Mouse (Mus musculus) stomach, embryonic 15.5 days (tissue): Measurements from ENCODE around the gene Tmem35b. TPM values are rescaled to one million over a fixed set of nuclear protein-coding genes. Genes with fewer than 3 reads are reported as not detected.
"Not testable (repeated sequence)": the region's sequence is repeated elsewhere in the genome, so short reads cannot be mapped to it uniquely, and the experiment has no call there.

Experiments used
- ATAC-seq: fragments of 200-750 bp; cut with Nextera tagmentation; 2 replicates; pipeline ENCODE4 v1.8.0; 2017; ENCODE audit warnings: low read depth, moderate number of reproducible peaks, moderate TSS enrichment; ENCODE audit not compliant: insufficient read depth, low FRiP score
- H3K27ac ChIP-seq: fragments of 300-500 bp; sonication (generic); 2 replicates; pipeline ENCODE4 v1.5.1; 2015; ENCODE audit warnings: mild to moderate bottlenecking, inconsistent platforms
- H3K27me3 ChIP-seq: fragments of 300-500 bp; sonication (generic); replicated peaks from 2 replicates; pipeline ENCODE4 v1.6.1; 2015; ENCODE audit warnings: inconsistent platforms
- H3K36me3 ChIP-seq: fragments of 300-500 bp; sonication (generic); 2 replicates; pipeline ENCODE4 v1.6.1; 2015; ENCODE audit warnings: inconsistent platforms
- H3K4me1 ChIP-seq: fragments of 300-500 bp; sonication (generic); 2 replicates; pipeline ENCODE4 v1.6.1; 2015; ENCODE audit warnings: inconsistent platforms
- H3K4me2 ChIP-seq: fragments of 300-500 bp; sonication (generic); 2 replicates; pipeline ENCODE4 v1.6.1; 2015; ENCODE audit warnings: mild to moderate bottlenecking, inconsistent platforms
- H3K4me3 ChIP-seq: fragments of 300-500 bp; sonication (generic); replicated peaks from 2 replicates; pipeline ENCODE4 v1.5.1; 2015; ENCODE audit warnings: inconsistent platforms
- H3K9ac ChIP-seq: fragments of 300-500 bp; sonication (generic); 2 replicates; pipeline ENCODE4 v1.6.1; 2015; ENCODE audit warnings: inconsistent platforms
- H3K9me3 ChIP-seq: fragments of 300-500 bp; sonication (generic); 2 replicates; pipeline ENCODE4 v1.6.1; 2016; ENCODE audit warnings: inconsistent platforms
- WGBS: fragments of 180-500 bp; shearing (Covaris S2); methylation state at CpG from one replicate; pipeline ENCODE4 v1.1.7; 2015; 5-methylcytosine and 5-hydroxymethylcytosine counted together
- polyA plus RNA-seq: library from polyadenylated mRNA; unstranded; fragments of >200 nt; fragmentation: Nextera tagmentation; extraction: Ambion mirVana; gene quantifications from 2 replicates; pipeline ENCODE4 v1.2.1, GENCODE M21; 2015

Gene Tmem35b
- 21.6 and 24.2 TPM in 2 replicates for polyA plus RNA-seq

DNA sequence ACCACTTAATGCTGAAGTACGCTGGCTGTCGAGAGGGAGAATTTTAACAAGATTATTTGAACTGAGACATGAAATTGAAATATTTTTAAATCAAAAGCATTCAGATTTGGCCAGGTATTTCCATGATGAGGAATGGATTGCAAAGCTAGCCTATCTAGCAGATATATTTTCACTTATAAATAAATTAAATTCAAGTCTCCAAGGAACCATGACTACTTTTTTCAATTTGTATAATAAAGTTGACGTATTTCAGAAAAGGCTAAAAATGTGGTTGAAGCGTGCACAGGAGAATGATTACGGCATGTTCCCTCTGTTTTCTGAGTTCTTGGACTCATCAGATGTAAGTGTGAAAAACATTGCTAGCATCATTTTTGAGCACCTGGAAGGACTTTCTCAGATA lies at the start of gene Tmem35b:
Gene Tmem35b, plus strand, starts transcription at position 301 of the 400 bp plus-strand sequence.
- Histone ChIP-seq H3K27me3 (no peaks in the 10 kb centered on the region), H3K4me2 (no peak within 1 kb of the TSS), H3K36me3 (no peaks in the 10 kb centered on the region), H3K4me1 (peaks cover 4% of the 10 kb centered on the region; the same call in 1 of the 2 replicates), H3K27ac (no peak within 1 kb of the TSS), H3K9me3 (no peaks in the 10 kb centered on the region), H3K9ac (no peak within 1 kb of the TSS), H3K4me3 (no peak within 1 kb of the TSS)
- WGBS = 93% methylated on average over 5 of the region's 5 CpGs
- no peak for ATAC-seq

DNA sequence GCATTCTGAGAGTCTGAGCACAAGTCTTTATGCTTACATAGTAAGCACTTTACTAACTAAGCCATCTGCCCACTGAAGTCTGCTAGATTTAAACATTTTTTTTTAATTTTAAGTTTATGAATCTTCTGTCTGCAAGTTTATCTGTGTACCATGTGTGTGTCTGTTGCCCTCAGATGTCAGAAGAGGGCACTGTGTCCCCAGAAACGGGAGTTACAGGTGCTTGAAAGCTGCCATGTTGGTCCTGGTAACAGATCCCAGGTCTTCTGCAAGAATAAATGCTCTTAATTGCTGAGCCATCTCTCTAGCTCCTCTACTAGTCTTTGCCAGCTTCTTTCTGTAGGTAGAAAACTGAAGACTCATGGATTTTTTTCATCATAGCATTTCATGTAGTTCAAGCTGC lies 48.6 kb upstream of the Tmem35b start:
- Histone ChIP-seq H3K9me3 (no peaks in the 10 kb centered on the region), H3K9ac (no peak overlapping the region), H3K27me3 (no peaks in the 10 kb centered on the region), H3K4me1 (peaks cover 5% of the 10 kb centered on the region), H3K4me3 (no peak overlapping the region), H3K36me3 (no peaks in the 10 kb centered on the region), H3K4me2 (no peak overlapping the region), H3K27ac (no peak overlapping the region)
- no peak for ATAC-seq
- 74% methylated on average over 1 of the region's 1 CpGs for WGBS

DNA sequence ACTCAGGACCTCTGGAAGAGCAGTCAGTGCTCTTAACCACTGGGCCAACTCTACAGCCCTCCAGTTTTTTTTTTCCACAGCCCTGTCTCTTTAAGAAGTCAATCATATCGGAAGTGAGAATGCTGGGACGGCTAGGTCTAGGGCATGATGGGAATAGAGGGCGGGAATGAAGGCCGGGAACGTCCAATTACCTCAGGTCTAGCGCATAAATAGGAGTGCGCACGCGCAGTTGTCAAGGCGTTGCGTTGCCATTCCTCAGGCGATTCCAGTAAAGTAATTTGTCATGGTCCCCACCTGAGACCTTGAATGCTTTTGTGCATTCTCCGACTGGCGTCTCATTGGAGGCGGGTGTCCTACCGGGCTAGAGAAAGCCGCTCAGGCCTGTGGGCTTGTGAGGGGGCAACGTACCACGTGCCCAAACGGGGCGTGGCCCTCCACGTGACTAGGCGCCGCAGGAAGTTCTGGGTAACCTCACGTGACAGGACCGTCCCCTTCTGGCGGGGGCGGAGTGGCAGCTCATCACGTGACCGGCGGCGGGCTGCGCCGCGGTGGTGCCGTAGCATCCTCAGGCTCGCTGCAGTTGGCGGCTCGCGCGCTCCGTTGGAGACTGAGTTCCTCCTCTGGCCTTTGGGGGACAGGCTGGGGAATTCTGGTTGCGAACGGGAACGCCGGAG lies 46.5 kb upstream of the Tmem35b start, which contains the start of gene Zmym6:
Gene Zmym6, plus strand, starts transcription at position 509 of the 674 bp plus-strand sequence.
- peak within 1 kb of the TSS; percentile 61 for H3K4me3 ChIP-seq
- peak within 1 kb of the TSS; percentile 10; the same call in 1 of the 2 replicates for H3K9ac ChIP-seq
- ATAC-seq = peak; percentile 94
- WGBS = under 1% methylated on average over 46 of the region's 46 CpGs
- H3K9me3 ChIP-seq = no peaks in the 10 kb centered on the region
- peak within 1 kb of the TSS; percentile 94 for H3K27ac ChIP-seq
- H3K4me1 ChIP-seq = peaks cover 5% of the 10 kb centered on the region
- no peaks in the 10 kb centered on the region for H3K36me3 ChIP-seq
- no peaks in the 10 kb centered on the region for H3K27me3 ChIP-seq
- peak within 1 kb of the TSS; percentile 62 for H3K4me2 ChIP-seq

GRCm38 (mm10) chr4:127080806-127081205 lies 42.7 kb upstream of the Tmem35b start:
- no peak for ATAC-seq
- WGBS = 35% methylated on average over 1 of the region's 1 CpGs

GRCm38 (mm10) chr4:127083131-127083530 lies 40.4 kb upstream of the Tmem35b start:
- Histone ChIP-seq H3K27ac (no peak overlapping the region), H3K4me3 (no peak overlapping the region), H3K4me2 (no peak overlapping the region), H3K9ac (no peak overlapping the region), H3K4me1 (peaks cover under 1% of the 10 kb centered on the region; the same call in 1 of the 2 replicates), H3K36me3 (no peaks in the 10 kb centered on the region), H3K27me3 (no peaks in the 10 kb centered on the region), H3K9me3 (no peaks in the 10 kb centered on the region)
- WGBS = 88% methylated on average over 2 of the region's 2 CpGs
- no peak for ATAC-seq

More at GRCm38 (mm10) chr4:127080806-127081205, 42.7 kb upstream of the Tmem35b start:
- Histone ChIP-seq H3K9me3 (no peaks in the 10 kb centered on the region), H3K27ac (no peak overlapping the region), H3K4me1 (peaks cover 5% of the 10 kb centered on the region), H3K4me3 (no peak overlapping the region), H3K9ac (no peak overlapping the region), H3K27me3 (no peaks in the 10 kb centered on the region), H3K4me2 (no peak overlapping the region), H3K36me3 (no peaks in the 10 kb centered on the region)

DNA sequence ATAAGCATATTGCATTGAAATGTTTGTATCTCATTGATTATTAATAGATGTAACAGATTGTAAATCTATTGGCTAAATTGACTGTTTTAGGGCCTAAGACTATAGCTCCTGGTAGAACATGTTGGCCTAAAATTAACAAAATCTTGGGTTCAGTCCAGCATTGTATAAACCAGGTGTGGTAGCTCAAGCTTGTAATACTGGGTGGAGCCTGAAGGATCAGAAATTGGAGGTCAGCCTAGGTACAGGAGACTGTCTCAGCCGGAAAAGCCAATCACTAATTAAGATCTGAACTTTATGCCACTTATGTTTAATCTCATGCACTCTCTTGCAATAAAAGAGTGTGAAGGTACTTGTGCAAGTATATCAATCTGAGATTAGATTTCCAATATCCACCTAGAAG lies 37.7 kb upstream of the Tmem35b start:
- Histone ChIP-seq H3K27ac (no peak overlapping the region), H3K4me3 (no peak overlapping the region), H3K27me3 (no peaks in the 10 kb centered on the region), H3K9ac (no peak overlapping the region), H3K4me2 (no peak overlapping the region), H3K4me1 (no peaks in the 10 kb centered on the region), H3K9me3 (no peaks in the 10 kb centered on the region), H3K36me3 (peaks cover 4% of the 10 kb centered on the region; the same call in 1 of the 2 replicates)
- WGBS = 88% methylated on average over 1 of the region's 1 CpGs
- no peak for ATAC-seq

DNA sequence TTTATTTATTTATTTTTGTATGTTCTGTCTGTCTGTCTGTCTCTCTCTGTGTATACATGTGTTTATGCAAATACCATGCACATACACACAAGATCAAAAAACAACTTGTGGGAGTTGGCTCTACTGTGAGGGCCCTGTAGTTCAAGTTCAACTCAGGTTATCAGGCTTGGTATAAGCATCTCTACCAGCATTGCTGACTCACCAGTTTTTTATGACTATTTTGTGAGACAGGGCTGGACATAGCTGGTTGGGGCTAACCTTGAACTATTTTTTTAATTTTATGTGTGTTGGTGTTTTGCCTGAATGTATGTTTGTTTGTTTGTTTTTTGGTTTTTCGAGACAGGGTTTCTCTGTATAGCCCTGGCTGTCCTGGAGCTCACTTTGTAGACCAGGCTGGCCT lies 32.3 kb upstream of the Tmem35b start:
- H3K9me3 ChIP-seq = no peaks in the 10 kb centered on the region
- no peak overlapping the region for H3K27ac ChIP-seq
- ATAC-seq = no peak
- H3K4me2 ChIP-seq = no peak overlapping the region
- H3K27me3 ChIP-seq = no peaks in the 10 kb centered on the region
- no peak overlapping the region for H3K9ac ChIP-seq
- 75% methylated on average over 1 of the region's 1 CpGs for WGBS
- H3K4me3 ChIP-seq = no peak overlapping the region
- H3K4me1 ChIP-seq = no peaks in the 10 kb centered on the region
- peaks cover 4% of the 10 kb centered on the region; the same call in 1 of the 2 replicates for H3K36me3 ChIP-seq

DNA sequence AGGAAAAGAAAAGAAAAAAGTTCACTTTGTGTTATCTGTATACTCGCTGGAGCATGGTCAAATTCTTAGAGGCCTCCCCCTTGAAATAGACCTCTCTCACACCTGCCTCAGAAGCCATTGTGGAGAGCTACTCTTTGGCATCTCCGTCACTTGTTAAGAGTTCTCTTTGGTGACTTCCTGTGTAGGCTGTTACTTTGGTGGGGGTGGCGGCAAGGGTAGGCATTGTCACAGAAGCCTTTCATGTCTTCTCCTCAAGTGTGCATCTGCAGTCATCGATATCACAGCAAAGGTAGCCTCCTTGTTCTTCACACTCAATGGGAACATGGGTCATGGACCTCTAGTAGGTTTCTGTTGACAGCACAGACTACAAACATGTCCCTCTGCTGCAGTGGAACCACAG lies 28.4 kb upstream of the Tmem35b start:
- H3K27ac ChIP-seq = no peak overlapping the region
- H3K9me3 ChIP-seq = no peaks in the 10 kb centered on the region
- H3K36me3 ChIP-seq = no peaks in the 10 kb centered on the region
- 87% methylated on average over 4 of the region's 4 CpGs for WGBS
- H3K9ac ChIP-seq = no peak overlapping the region
- ATAC-seq = no peak
- H3K4me2 ChIP-seq = no peak overlapping the region
- no peaks in the 10 kb centered on the region for H3K27me3 ChIP-seq
- no peak overlapping the region for H3K4me3 ChIP-seq
- no peaks in the 10 kb centered on the region for H3K4me1 ChIP-seq

- H3K9me3 ChIP-seq, H3K4me1 ChIP-seq, H3K27me3 ChIP-seq, H3K4me2 ChIP-seq, H3K36me3 ChIP-seq, H3K27ac ChIP-seq, H3K4me3 ChIP-seq, ATAC-seq, H3K9ac ChIP-seq: not testable (repeated sequence)
- WGBS = 91% methylated on average over 1 of the region's 2 CpGs
Observed at GRCm38 (mm10) chr4:127099552-127099951, 23.9 kb upstream of the Tmem35b start.

- WGBS = 96% methylated on average over 4 of the region's 4 CpGs
- Histone ChIP-seq H3K36me3 (no peaks in the 10 kb centered on the region), H3K27me3 (no peaks in the 10 kb centered on the region), H3K27ac (no peak overlapping the region), H3K9me3 (no peaks in the 10 kb centered on the region), H3K4me1 (no peaks in the 10 kb centered on the region), H3K9ac (no peak overlapping the region), H3K4me2 (no peak overlapping the region), H3K4me3 (no peak overlapping the region)
- ATAC-seq = no peak
Observed at GRCm38 (mm10) chr4:127107566-127107965, 15.9 kb upstream of the Tmem35b start.

DNA sequence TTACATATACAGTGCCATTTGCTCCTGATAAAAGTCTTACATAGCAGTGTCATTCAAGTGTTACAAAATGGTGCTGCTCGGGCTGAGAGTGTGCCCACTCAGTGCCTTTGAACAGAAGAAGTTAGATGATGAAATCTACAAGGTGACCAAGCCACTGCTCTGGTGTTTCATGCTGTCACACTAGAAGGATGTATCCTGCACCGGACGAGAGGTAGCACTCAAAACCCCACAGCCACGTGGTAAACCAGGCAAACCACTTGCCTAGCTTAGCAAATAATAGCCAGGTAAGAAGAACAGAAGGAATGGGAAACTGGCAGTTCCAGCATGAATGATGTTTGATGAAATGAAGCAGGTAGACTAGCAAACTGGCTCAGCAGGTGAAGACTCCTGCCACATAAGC lies 12.9 kb upstream of the Tmem35b start:
- ATAC-seq = no peak
- Histone ChIP-seq H3K4me3 (no peak overlapping the region), H3K27ac (no peak overlapping the region), H3K9me3 (no peaks in the 10 kb centered on the region), H3K9ac (no peak overlapping the region), H3K27me3 (no peaks in the 10 kb centered on the region), H3K36me3 (no peaks in the 10 kb centered on the region), H3K4me1 (no peaks in the 10 kb centered on the region), H3K4me2 (no peak overlapping the region)
- WGBS = 69% methylated on average over 4 of the region's 4 CpGs

- no peak overlapping the region for H3K4me2 ChIP-seq
- H3K9me3 ChIP-seq = no peaks in the 10 kb centered on the region
Observed at GRCm38 (mm10) chr4:127124331-127124730, 840 bp downstream of the Tmem35b start.

More at GRCm38 (mm10) chr4:127124331-127124730, 840 bp downstream of the Tmem35b start:
- Histone ChIP-seq H3K36me3 (no peaks in the 10 kb centered on the region), H3K4me1 (peaks cover 4% of the 10 kb centered on the region; the same call in 1 of the 2 replicates), H3K27me3 (no peaks in the 10 kb centered on the region), H3K4me3 (no peak overlapping the region), H3K9ac (no peak overlapping the region), H3K27ac (no peak overlapping the region)
- 83% methylated on average over 1 of the region's 1 CpGs for WGBS
- ATAC-seq = no peak
